In genomic region chrX:77636499-77636898, GRCm38 (mm10) we compare ENCODE assay signal across 23 mouse cellular contexts.
DNase-seq lines count a peak whose midpoint lies in the region; ATAC-seq and TF ChIP-seq lines count a peak whose summit lies in the region.
"Had no signal": no experiment of that assay in that cellular context is flagged by ENCODE, and none has a peak within 500 bp of the region (broad histone marks: within the 10 kb centered on the region; RNA-seq: fewer than 3 reads in every experiment).

No protein-coding gene starts in this region.

- no peaks in the 10 kb centered on the region for H3K27me3 ChIP-seq in kidney, embryonic 14.5 days (ENCODE audit: control insufficient read depth, insufficient read depth, low read length)
- H3K27me3 ChIP-seq in kidney, postnatal 0 days (ENCODE audit: insufficient read depth, low read length), result no peaks in the 10 kb centered on the region
- H3K27me3 ChIP-seq: embryonic facial prominence, embryonic 13.5 days; forebrain, embryonic 13.5 days; hindbrain, embryonic 12.5 days; hindbrain, embryonic 15.5 days had no signal

- peak; percentile 78 for ATAC-seq in kidney, embryonic 14.5 days (ENCODE audit: low FRiP score, low TSS enrichment)
- no peak for ATAC-seq in kidney, postnatal 0 days (replicated peaks; ENCODE audit: low FRiP score, low read depth)
- ATAC-seq: CD4-positive, CD25-positive, alpha-beta regulatory T cell, adult 4 months; forebrain, embryonic 13.5 days; forebrain, embryonic 16.5 days had no signal

- no peak overlapping the region for H3K9ac ChIP-seq in kidney, embryonic 14.5 days (ENCODE audit: low read depth, low read length)
- no peak overlapping the region for H3K9ac ChIP-seq in kidney, postnatal 0 days (ENCODE audit: low read depth, low read length)
- H3K9ac ChIP-seq: embryonic facial prominence, embryonic 13.5 days; forebrain, embryonic 13.5 days; hindbrain, embryonic 12.5 days; hindbrain, embryonic 15.5 days had no signal

- H3K27ac ChIP-seq in kidney, embryonic 14.5 days (ENCODE audit: low read depth, low read length), result no peak overlapping the region
- H3K27ac ChIP-seq in kidney, postnatal 0 days, result no peak overlapping the region
- H3K27ac ChIP-seq: embryonic facial prominence, embryonic 13.5 days; forebrain, embryonic 10.5 days; forebrain, embryonic 13.5 days; gastrocnemius, adult 2 months; hindbrain, embryonic 12.5 days; hindbrain, embryonic 15.5 days had no signal

- TF ChIP-seq CTCF in kidney, postnatal 0 days (IDR thresholded peaks at IDR 0.05; ENCODE audit: low read depth), result no peak

- WGBS in kidney, embryonic 14.5 days, result 49% methylated on average over 3 of the region's 3 CpGs
- 50% methylated on average over 3 of the region's 3 CpGs for WGBS in kidney, postnatal 0 days

- no peak overlapping the region for H3K4me3 ChIP-seq in kidney, embryonic 14.5 days (ENCODE audit: low read length)
- H3K4me3 ChIP-seq in kidney, postnatal 0 days (replicated peaks; ENCODE audit: low read depth, low read length), result no peak overlapping the region
- H3K4me3 ChIP-seq: embryonic facial prominence, embryonic 13.5 days; forebrain, embryonic 10.5 days; forebrain, embryonic 13.5 days; gastrocnemius, adult 2 months; hindbrain, embryonic 12.5 days; hindbrain, embryonic 15.5 days had no signal

- H3K4me1 ChIP-seq in kidney, embryonic 14.5 days (ENCODE audit: control insufficient read depth, insufficient read depth, low read length), result no peaks in the 10 kb centered on the region
- no peaks in the 10 kb centered on the region for H3K4me1 ChIP-seq in kidney, postnatal 0 days (replicated peaks; ENCODE audit: insufficient read depth, low read length)
- H3K4me1 ChIP-seq: embryonic facial prominence, embryonic 13.5 days; forebrain, embryonic 10.5 days; forebrain, embryonic 13.5 days; hindbrain, embryonic 12.5 days; hindbrain, embryonic 15.5 days had no signal

- no peak for DNase-seq in kidney, postnatal 36 days
- peak; percentile 36 for DNase-seq in kidney, postnatal 0 days (ENCODE audit: low spot score)
- no peak for DNase-seq in kidney, adult 11 months
- DNase-seq in mesoderm, embryonic 11.5 days (ENCODE audit: low read depth, low spot score), result peak; percentile 14
- no peak for DNase-seq in urinary bladder, postnatal 25 days (ENCODE audit: low spot score)
- DNase-seq: adrenal gland, adult 2 months; adrenal gland, postnatal 14 days; cerebellum, adult 11 months; cerebellum, adult 2 months; cerebellum, adult 9-11 months; cerebellum, postnatal 25 days; gastrocnemius, adult 2 months; gastrocnemius, postnatal 14 days; heart, adult 11 months had no signal

- H3K9me3 ChIP-seq in kidney, embryonic 14.5 days (ENCODE audit: control insufficient read depth, low read length), result no peaks in the 10 kb centered on the region
- H3K9me3 ChIP-seq in kidney, postnatal 0 days (replicated peaks; ENCODE audit: low read length), result no peaks in the 10 kb centered on the region
- H3K9me3 ChIP-seq: embryonic facial prominence, embryonic 13.5 days; forebrain, embryonic 10.5 days; forebrain, embryonic 13.5 days; hindbrain, embryonic 12.5 days; hindbrain, embryonic 15.5 days had no signal

- H3K4me2 ChIP-seq in kidney, embryonic 14.5 days (replicated peaks; ENCODE audit: low read depth, low read length), result no peak overlapping the region
- no peak overlapping the region for H3K4me2 ChIP-seq in kidney, postnatal 0 days (ENCODE audit: low read length)
- H3K4me2 ChIP-seq: embryonic facial prominence, embryonic 13.5 days; forebrain, embryonic 13.5 days; heart, embryonic 11.5 days; hindbrain, embryonic 12.5 days; hindbrain, embryonic 15.5 days had no signal

- no peaks in the 10 kb centered on the region; the same call in 1 of the 2 replicates for H3K36me3 ChIP-seq in kidney, embryonic 14.5 days (ENCODE audit: control insufficient read depth, insufficient read depth, low read length)
- no peaks in the 10 kb centered on the region for H3K36me3 ChIP-seq in kidney, postnatal 0 days (ENCODE audit: insufficient read depth, low read length)
- H3K36me3 ChIP-seq: embryonic facial prominence, embryonic 13.5 days; hindbrain, embryonic 12.5 days; hindbrain, embryonic 15.5 days had no signal

Comparison
In these comparisons a context has a peak if more than half of its experiments do, and no peak if none do; other contexts are left out.
1. DNase-seq: peak in kidney, postnatal 0 days (single experiment) and mesoderm, embryonic 11.5 days (single experiment); none in kidney, postnatal 36 days (0 of 2), kidney, adult 11 months (single experiment) and urinary bladder, postnatal 25 days (single experiment).